Mouse (Mus musculus) heart, postnatal 14 days (tissue): ENCODE results near the gene Nfia. TPM values are rescaled to one million over a fixed set of nuclear protein-coding genes. Genes with fewer than 3 reads are reported as not detected.

Experiments used
- DNase-seq, 2 experiments: peaks; one replicate each; pipeline ENCODE4 v3.0.0; 2021 to 2022
- intact Hi-C: fragments of 180-260 bp; cut with DNase I; formaldehyde crosslinking; loops from one replicate; pipeline ENCODE4 v1.15.1; 2025
- total RNA-seq, 2 experiments: library from RNA; stranded (reverse); gene quantifications; 2 replicates each; pipeline ENCODE4 v1.2.3; 2021

Gene Nfia
- total RNA-seq, 2 experiments from 2014 or later = 159 to 170 TPM

DNA sequence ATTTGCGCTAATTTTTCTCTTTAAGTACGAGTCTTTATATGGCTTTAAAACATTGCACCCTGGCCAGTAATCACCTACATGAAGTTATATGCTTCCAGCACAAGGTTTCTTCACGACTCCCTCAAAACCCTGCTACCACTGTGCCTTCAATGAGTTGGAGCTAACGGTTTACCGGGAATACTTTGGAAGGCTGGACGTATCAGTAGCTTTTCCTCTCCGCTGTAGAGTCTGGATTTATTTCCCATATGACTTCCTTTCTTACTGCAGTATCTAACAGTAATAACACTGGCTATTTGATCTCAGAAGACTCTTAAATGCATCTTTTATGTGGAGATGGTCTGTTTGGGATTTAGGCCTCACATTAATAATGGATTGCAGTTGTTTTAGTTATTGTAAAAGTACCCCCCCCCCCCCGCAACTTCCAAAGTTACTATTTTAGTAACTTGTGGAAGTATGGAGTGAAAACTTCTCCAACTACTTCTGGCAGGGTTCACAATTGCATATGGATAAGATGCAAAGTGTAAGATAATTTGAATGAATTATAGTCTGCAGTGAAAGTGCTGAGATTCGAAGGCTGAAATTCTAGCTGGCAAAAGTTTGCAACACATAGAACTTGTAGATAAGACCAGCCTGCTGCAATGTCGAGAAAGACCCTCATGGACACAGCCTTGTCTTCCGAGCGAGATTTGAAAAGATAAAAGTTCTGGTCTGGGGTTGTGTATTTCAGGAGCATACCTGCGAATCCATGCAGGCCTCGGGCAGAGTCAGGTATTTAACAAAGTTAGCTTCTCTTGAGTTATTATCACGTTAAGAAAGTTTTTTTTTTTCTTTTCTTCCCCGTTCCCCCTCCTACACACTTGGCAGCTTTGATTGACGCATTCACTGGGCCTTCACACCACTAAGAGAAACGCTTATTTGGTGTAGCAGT lies 6.7 kb downstream of the Nfia start:
- intact Hi-C loops = loop anchor here (2.0 to 5.0 kb wide), 7 partner anchors 38 to 543 kb away; no protein-coding TSS in a partner anchor

DNA sequence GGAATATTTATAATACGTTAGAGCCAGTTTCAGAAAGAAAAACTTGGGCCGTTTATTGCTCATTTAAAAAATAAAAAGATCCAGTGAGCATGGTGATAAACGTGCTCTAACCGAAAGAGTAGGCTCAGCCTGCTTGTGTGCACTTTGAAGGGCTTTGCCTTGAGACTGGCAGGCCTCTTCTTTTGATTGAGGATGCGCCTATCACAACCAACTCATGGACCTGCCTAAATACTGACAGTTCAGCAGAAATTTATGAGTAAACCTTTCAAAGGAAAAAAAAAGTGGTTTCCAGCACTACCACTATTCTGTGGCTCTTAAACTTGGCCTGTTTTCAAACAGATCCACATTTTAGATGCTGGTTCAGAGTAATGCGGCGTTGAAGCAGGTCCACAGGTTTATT lies 7.5 kb downstream of the Nfia start:
- intact Hi-C loops = loop anchor here (1.0 to 2.0 kb wide), 2 partner anchors 28 to 83 kb away; no protein-coding TSS in a partner anchor
- no peak for DNase-seq

More for the DNA sequence above, 6.7 kb downstream of the Nfia start:
- DNase-seq = no peak

DNA sequence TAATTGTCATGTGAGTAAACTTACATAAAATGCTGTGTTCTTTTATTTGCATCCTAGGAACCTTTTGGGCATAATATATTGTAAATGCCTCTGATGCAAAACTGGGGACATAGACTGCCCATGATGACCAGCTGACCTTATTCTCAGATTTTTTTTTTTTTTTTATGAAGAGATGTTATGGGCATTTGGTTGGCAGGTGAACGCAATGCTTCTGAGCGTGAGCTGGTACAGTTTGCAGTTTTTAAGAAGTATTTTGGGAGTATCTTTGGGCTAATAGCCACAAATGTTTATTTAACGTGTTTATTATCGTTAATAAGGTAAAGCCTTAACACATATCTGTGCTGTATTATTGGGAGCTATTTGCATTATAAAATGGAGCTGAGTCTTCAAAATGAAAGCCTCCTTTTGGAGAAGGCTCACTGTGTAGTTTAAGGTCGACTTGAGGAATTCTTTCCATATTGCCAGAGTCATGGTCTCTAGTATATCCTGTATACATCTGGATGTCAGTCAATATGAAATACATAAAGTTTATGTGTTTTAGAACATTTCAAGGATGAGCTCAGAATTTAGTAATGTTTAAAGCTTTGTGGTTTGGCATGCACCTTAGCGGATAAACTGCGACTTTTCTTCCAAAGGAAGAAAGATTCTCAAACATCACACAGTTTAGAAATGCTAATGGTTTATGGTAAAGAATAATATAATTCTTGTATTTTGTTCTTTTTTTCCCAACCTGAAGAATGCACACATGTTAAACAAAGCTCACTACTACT lies 8.3 kb downstream of the Nfia start:
- intact Hi-C loops = loop anchor here (1.0 to 2.0 kb wide), 2 partner anchors 29 to 82 kb away; no protein-coding TSS in a partner anchor
- no peak for DNase-seq

DNA sequence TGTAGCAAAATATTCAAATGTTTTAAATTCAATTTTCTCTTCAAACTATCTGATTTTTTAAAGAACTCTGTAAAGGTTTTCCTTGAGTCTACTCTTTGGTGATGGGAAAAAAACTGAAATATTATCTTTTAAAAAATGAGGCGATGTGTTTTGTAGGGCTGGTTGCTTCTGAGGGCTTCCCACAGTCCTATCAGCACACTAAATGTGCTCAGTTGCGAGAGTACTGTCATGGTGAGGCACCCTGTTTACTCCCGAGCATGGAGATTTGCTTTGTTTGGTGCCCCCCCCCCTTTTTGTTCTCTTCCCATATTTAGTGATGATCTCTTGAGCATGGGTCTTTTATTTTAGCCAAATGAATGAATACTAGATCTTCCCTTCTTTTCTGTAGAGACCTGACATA lies 9.5 kb downstream of the Nfia start:
- intact Hi-C loops = no loop called here
- DNase-seq = no peak

DNA sequence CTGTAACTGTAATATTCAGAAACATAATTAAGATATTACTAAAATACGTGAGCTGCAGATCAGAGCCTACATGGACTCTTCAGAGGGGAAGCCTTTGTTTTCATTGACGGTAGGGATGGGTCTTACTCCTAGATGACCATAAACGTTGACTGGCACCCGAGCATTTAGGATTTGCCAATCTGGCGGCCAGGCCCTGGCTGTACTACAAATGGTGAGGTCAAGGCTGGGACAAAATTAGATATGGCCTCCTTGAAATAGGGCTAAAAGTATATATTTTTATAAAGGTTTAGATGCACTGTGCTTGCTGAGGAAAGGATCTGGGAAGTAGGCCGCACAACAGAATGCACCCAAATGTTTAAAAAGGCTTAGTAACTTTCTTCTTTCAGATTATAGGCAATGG lies 10.0 kb downstream of the Nfia start:
- DNase-seq = no peak
- intact Hi-C loops = no loop called here

- no peak for DNase-seq
- intact Hi-C loops = no loop called here
Measured at GRCm38 (mm10) chr4:97783073-97783879, 10.7 kb downstream of the Nfia start.

GRCm38 (mm10) chr4:97784236-97784635 lies 11.7 kb downstream of the Nfia start:
- intact Hi-C loops = no loop called here

GRCm38 (mm10) chr4:97785547-97786271 lies 13.2 kb downstream of the Nfia start:
- DNase-seq = no peak
- intact Hi-C loops = no loop called here

More at GRCm38 (mm10) chr4:97784236-97784635, 11.7 kb downstream of the Nfia start:
- DNase-seq = no peak

DNA sequence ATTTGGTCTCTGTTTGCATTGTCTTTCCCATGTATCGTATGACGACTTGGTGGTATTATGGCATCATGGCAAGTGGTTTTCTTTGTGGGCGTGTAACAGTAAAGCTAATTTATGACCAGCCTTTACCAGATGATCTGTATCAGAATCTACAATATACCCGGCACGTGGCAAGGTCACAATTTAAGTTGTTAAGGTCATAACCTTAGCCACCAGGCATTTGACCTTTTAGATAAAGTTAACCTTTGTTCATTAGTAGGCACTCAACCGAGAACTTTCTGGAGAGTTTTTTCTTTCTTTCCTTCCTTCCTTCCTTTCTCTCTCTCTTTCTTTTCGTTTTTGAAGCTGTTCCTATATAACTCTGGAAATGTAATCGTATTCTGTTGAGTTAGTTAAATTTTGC lies 14.0 kb downstream of the Nfia start:
- intact Hi-C loops = no loop called here
- no peak for DNase-seq

- intact Hi-C loops = no loop called here
- no peak for DNase-seq
Measured at GRCm38 (mm10) chr4:97787515-97787914, 15.0 kb downstream of the Nfia start.

GRCm38 (mm10) chr4:97788537-97788936 lies 16.0 kb downstream of the Nfia start:
- DNase-seq = no peak
- intact Hi-C loops = no loop called here

DNA sequence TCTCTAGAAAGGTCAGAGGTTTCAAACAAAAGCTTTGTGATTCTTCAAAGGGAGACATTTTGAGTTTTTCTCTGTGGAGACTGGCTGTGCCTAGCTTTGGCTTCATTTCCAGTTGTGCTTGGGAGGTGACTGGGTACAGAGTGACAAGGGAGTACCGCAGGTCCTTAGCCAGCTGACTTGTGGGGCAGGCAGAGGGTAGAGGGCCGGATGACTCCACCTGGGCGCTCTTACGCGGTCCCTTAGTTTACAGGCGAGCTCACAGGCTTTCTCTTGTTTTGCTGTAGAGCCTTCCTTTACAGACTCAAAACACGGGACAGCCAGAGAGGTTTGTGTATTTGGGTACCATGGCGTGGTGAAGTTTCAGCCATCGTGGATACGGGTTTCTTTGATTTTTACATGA lies 21.4 kb downstream of the Nfia start:
- no peak for DNase-seq
- intact Hi-C loops = no loop called here

DNA sequence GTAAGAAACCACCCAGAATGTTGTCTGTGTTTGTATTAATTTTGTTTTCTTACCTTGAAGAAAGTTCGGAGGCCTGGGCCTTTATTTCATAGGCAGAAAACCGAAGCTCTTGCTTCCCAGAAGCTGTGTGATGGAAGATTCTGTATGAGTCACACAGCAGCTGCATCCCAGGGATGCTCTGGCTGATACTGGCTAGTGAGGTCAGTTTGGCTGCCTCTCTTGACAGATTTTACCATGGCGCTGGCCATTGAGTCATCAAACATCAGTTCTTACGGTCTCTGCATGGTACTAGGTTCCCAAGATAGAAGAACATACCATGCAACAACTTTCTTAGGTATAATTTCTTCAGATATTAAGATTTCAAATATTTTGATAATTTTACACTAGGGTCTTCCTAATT lies 22.3 kb downstream of the Nfia start:
- no peak for DNase-seq
- intact Hi-C loops = no loop called here

GRCm38 (mm10) chr4:97795957-97796356 lies 23.4 kb downstream of the Nfia start:
- intact Hi-C loops = no loop called here
- no peak for DNase-seq

GRCm38 (mm10) chr4:97796505-97796904 lies 24.0 kb downstream of the Nfia start:
- intact Hi-C loops = no loop called here
- no peak for DNase-seq

- intact Hi-C loops = no loop called here
- DNase-seq = no peak
Measured at GRCm38 (mm10) chr4:97803791-97804190, 31.3 kb downstream of the Nfia start.

GRCm38 (mm10) chr4:97804638-97805037 lies 32.1 kb downstream of the Nfia start:
- intact Hi-C loops = no loop called here

DNA sequence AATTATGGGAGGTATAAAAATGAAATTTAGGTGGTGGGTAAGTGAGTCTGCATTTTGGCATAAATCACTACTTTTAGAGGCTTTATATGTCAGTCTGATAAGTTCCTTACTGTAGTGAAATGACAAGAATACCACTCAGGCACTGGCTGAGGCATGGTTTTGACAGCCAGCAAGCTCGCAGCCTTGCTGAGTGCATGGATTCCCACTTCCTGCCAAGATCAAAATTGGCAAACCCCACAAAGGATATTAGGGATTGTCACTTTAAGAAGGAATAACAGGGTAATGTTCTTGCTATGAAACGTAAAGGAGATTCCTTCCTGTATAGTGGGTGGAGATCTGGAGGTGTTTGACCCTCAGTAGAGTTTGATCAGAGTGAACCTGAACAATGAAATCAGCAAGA lies 32.7 kb downstream of the Nfia start:
- peak in 1 of 2 experiments; percentile 48 for DNase-seq
- intact Hi-C loops = no loop called here

More at GRCm38 (mm10) chr4:97804638-97805037, 32.1 kb downstream of the Nfia start:
- no peak for DNase-seq

GRCm38 (mm10) chr4:97805896-97806808 lies 33.6 kb downstream of the Nfia start:
- DNase-seq = no peak
- intact Hi-C loops = no loop called here
